Mouse (Mus musculus) brain, embryonic 14.5 days (tissue): Measurements from ENCODE around the gene Gmpr2. TPM values are rescaled to one million over a fixed set of nuclear protein-coding genes. Genes with fewer than 3 reads are reported as not detected.

Source experiments
- DNase-seq: peaks from one replicate; pipeline ENCODE4 v3.0.0-alpha.2; 2011; ENCODE audit warnings: low read depth
- CTCF ChIP-seq: fragments of 200-500 bp; IDR thresholded peaks from 2 replicates; pipeline ENCODE4 v1.5.1; 2012; ENCODE audit warnings: inconsistent platforms, mild to moderate bottlenecking, moderate library complexity, borderline replicate concordance; ENCODE audit not compliant: insufficient read depth, insufficient read length; ENCODE audit errors: extremely low read depth
- POLR2A ChIP-seq: fragments of 200-500 bp; IDR thresholded peaks from 2 replicates; pipeline ENCODE4 v1.6.1; 2012; ENCODE audit warnings: mild to moderate bottlenecking, inconsistent platforms, borderline replicate concordance; ENCODE audit not compliant: poor library complexity, insufficient read depth, insufficient read length, severe bottlenecking; ENCODE audit errors: extremely low read depth
- polyA plus RNA-seq: library from polyadenylated mRNA; depleted of rRNA; stranded (reverse); fragments of >200 nt; gene quantifications from 2 replicates; pipeline ENCODE4 v1.2.3, GENCODE M21; 2012; rRNA removed

The Gmpr2 gene
- 32.8 and 41.3 TPM in 2 replicates for polyA plus RNA-seq

- DNase-seq, result peak; percentile 99
- TF ChIP-seq CTCF (no peak), POLR2A (peak; percentile 30; the same call in 1 of the 2 replicates)
These were observed at the start of gene Gmpr2, which contains the start of gene Nedd8 for GRCm38 (mm10) chr14:55671833-55672740. TSS of gene Gmpr2 (plus strand) at chr14:55671941. TSS of gene Nedd8 (minus strand) at chr14:55672124.

DNA sequence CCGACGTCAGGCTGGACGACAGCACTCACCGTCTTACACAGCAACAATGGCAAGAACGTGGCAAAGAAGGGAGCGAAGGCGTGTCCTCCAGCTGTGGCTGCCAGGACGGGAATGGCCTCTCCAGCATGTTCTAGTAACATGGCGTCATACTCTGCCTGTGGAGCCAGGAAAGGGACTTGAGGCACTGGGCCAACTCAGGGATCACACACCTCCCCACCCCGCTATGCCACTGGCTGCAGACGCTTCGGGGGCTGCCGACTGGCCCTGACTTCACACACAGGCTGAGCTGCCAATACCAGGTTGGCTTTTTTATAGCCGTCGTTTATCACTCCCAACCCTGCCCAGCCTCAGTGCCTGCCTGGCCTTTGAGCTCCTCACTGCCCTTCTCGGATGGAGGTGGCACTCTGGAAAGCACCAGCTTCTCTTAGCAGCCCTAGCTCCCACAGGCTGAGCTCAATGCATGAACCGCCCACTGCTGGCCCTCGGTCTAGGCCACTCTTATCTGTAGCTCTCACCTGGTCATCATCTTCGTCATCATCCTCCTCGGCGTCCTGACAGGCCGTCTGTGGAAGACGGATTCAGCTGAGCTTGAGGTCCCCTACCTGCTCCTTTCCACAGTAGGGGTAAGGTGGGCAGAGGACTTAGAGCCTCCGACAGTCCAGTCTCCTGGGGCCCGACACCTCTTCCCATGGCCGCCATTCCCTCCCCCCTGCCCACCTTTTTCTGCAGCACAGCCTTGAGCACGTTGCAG is 43.5 kb upstream of the Gmpr2 start:
- TF ChIP-seq CTCF, result no peak
- TF ChIP-seq POLR2A, result no peak
- no peak for DNase-seq

DNA sequence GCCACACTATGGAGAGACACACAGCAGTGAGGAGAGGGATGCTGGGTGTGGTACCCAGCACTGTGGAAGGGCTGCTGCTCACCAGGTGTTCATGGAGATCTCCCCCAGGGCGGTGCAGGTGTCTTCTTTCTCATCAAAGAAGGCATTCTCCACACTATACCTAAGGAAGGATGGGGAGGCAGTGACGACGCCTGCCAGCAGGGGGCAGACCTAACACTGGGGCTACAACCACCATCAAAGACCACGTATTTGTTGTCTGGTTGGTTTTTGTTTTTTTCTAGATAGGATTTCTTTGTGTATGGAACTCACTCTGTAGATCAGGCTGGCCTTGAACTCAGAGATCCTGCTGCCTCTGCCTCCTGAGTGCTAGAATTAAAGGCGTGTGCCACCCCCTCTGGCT is 42.4 kb upstream of the Gmpr2 start:
- TF ChIP-seq POLR2A (no peak), CTCF (peak; percentile 76)
- DNase-seq, result no peak

DNA sequence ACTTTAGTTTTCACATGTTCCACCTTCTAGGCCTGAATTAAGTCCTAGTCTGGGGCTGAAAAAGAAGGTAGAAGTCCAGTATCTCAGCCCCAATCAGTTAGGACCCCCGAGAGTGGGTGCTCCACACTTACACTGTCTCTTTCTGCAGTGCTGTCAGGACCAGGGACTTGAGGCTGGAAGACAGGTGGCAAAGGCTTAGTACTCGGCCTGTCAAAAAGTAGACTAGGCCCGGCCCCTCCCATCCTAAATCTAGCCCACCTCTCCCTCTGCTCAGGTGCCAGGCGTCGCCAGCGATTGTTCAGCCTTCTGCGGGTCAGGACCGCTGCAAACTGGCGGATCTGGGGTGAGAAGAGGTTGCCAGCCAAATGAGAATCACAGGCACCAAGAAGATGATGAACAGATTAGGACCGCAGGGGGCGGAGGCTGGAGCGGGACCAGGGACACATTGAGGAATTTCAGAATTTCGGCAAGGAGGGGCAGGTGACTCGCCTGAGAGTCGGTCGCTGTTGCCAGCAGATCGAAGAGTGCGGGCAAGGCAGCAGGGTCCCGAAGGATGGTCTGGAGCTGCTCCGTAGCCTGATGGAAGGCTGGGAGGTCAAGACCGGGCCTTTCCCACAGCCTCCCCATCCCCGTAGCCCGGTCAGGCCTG is 36.7 kb upstream of the Gmpr2 start:
- no peak for TF ChIP-seq POLR2A
- no peak for TF ChIP-seq CTCF
- DNase-seq, result no peak

DNA sequence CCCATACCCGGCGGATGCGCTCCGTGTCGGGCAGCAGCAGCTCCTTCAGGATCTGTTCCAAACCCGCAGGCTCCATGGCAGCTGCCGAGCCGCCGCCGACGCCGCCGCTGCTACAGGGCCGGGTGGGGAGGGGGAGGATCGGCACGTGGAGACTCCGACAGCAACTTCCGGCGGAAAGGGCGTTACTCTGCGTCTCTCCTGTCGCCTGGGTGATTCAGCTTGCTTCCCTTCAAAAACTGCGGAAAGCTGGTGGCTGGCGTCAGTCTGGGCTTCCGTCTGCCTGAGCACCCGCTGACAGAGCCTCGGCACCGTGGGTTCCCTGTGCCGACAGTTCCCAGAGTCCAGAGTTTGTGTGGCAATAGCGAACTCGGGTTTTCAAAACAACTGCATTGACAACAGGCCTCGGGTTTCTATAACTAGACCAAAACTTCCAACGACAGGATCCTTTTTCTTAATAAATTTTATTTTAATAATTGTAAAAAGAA is 36.2 kb upstream of the Gmpr2 start, which contains the start of gene Ipo4:
Gene Ipo4, minus strand, starts transcription at position 435 of the 485 bp plus-strand sequence.
- peak; percentile 97 for DNase-seq
- TF ChIP-seq CTCF (no peak), POLR2A (peak; percentile 32; the same call in 1 of the 2 replicates)

DNA sequence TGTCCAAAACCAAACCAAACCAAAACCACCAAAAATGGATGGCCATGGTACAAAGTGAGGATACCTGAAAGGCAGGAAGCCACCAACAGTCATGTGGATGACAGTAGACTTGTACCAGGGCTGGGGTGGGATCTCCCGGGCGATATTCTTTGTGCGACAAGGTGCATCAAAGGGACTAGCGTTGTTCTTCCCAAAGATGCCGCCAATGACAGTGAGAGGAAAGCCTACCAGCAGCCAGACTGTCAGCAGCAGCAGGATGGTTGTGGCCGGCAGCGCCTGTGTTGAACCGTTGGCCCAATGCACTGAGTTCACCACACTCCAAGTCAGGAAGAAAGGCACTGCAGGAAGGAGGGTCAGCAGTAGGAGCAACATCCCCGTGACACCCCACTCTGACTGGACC is 33.9 kb upstream of the Gmpr2 start, which contains the start of gene Gm49378:
Gene Gm49378, minus strand, starts transcription at position 101 of the 400 bp plus-strand sequence.
- no peak for DNase-seq
- TF ChIP-seq POLR2A (no peak), CTCF (no peak)

GRCm38 (mm10) chr14:55640816-55641215 is 30.9 kb upstream of the Gmpr2 start:
- no peak for DNase-seq
- no peak for TF ChIP-seq CTCF
- no peak for TF ChIP-seq POLR2A

GRCm38 (mm10) chr14:55641291-55641690 is 30.4 kb upstream of the Gmpr2 start:
- no peak for DNase-seq
- TF ChIP-seq CTCF (no peak), POLR2A (no peak)

- DNase-seq, result no peak
- TF ChIP-seq POLR2A, result no peak
- no peak for TF ChIP-seq CTCF
These were observed 29.1 kb upstream of the Gmpr2 start for GRCm38 (mm10) chr14:55642679-55643059.

DNA sequence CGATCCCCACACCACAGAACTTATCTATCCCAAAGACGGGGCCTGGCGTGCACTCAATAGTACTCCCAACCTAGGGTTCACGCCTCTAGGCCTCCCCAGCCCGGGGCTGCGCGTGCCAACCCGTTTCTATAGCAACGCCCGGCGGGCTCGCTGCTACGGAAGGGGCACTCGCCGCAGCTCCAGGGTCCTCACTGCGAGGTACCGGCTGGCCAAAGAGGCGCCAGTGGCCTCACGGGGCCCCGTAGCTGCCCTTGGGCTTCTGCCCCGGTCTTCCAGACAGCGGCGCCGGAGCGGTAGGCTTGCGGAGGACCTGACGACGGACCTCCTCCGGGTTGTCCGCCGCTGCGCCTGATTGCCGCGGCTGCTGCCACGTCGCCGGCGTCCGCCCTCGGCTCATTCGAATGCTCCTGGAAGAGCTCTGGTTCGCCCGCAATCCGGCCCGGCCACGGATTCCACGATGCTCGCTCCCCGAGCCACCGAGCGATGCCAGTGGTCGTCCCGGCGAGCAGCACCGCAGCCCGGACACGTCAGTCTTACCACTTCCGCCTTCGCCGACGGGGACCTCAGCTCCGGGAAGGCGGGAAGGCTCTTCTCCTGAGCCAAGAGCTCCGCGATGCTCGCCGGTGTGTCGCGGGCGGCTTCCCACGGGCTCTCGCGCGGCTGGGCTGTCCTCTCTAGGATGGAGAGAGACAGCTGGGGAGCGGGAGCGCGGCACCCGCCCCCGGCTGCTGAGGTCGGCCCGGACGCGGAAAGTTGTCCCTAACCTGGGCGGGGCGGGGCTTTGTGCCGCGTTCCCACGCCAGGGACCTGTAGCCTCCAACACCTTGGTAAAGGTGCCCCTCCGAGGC is 28.5 kb upstream of the Gmpr2 start, which contains the start of gene Tm9sf1:
Gene Tm9sf1, minus strand, starts transcription at position 747 of the 848 bp plus-strand sequence.
- peak; percentile 95 for DNase-seq
- TF ChIP-seq CTCF (no peak), POLR2A (peak; percentile 52; the same call in 1 of the 2 replicates)

- TF ChIP-seq POLR2A, result no peak
- TF ChIP-seq CTCF, result no peak
- peak; percentile 6 for DNase-seq
These were observed 27.4 kb upstream of the Gmpr2 start for GRCm38 (mm10) chr14:55644261-55644888.
